Mouse (Mus musculus): Measurements from ENCODE around the gene Gm3854.
"Not testable (repeated sequence)": the region's sequence is repeated elsewhere in the genome, so short reads cannot be mapped to it uniquely, and the experiment has no call there.

The Gm3854 gene

DNA sequence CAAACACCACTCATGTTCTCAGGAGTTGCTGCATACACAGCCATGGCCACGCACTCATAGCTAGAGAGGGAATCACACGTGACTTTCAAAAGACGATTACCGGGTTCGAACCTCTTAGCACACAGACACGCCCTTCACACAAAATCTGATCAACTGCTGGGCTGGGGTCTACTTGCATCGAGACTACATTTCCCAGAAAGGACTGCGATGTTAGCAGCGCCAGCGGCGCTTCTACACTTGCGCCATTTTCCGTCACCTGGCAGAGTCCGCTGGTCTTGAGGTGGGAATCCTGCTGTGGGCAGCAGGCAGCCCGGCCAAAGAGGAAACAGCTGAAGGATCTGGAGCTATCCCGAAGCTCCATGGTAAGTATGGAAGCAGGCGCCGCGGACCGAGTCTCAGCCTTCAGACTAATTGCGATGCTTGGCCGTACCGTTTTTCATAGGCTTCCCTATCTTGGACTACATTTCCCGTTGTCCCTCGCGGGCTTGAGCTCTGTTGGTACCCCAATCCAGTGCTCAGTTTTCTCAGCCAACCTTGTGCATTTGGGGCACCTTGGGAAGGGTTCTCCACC lies at the start of gene Gm3854:
Gene Gm3854 (plus strand): TSS at position 259 of the 571 bp plus-strand sequence.
- DNase-seq (ENCODE audit: low spot score in 2 of 2): peak in 1 of 2 experiments; percentile 14

DNA sequence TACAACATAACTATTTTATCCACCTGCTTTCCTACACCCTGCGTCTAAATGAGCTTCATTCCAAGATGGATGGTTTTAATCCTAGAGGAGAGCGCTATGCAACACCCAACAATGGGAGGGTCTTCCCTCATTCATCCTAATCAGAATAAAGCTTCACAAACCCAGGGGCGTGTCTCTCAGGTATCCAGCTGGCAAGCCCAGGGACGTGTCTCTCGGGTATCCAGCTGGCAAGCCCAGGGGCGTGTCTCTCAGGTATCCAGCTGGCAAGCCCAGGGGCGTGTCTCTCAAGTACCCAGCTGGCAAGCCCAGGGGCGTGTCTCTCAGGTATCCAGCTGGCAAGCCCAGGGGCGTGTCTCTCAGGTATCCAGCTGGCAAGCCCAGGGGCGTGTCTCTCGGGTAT lies 42.8 kb upstream of the Gm3854 start:
- DNase-seq (ENCODE audit: low spot score in 2 of 2): not testable (repeated sequence)

DNA sequence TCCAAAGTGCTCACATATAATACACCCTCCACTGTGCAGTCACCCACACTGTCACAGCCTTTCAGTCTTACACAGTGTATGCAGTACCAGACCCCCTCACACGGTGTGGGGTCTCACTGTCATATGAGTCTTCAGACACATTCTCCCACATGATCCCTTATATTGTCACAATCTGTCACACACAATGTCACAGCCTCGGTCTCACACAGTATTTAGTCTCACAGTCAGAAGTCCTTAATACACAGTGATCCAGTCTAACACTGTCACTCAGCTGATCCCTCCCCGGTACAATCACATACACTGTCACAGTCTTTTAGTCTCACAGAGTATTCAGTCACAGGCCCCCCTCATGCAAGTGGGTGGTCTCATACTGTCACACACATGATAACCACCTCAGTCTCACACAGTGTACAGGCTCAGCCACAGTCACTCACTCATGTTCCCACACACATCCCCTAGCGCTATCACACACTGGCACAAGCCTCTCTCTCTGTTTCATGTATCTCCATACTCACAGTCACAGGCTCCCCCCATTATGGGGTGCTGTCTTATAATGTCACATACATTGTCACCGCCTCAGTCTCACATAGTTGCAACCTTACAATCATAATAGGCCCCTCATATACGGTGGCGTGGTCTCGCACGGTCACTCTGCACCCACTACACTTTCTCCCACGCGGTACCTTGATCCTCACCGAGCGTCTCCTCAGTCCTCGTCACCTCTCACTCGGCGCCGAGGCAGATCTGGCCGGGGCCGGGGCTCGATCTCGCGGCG lies 12.9 kb upstream of the Gm3854 start:
- DNase-seq (ENCODE audit: low spot score in 2 of 2): no peak

DNA sequence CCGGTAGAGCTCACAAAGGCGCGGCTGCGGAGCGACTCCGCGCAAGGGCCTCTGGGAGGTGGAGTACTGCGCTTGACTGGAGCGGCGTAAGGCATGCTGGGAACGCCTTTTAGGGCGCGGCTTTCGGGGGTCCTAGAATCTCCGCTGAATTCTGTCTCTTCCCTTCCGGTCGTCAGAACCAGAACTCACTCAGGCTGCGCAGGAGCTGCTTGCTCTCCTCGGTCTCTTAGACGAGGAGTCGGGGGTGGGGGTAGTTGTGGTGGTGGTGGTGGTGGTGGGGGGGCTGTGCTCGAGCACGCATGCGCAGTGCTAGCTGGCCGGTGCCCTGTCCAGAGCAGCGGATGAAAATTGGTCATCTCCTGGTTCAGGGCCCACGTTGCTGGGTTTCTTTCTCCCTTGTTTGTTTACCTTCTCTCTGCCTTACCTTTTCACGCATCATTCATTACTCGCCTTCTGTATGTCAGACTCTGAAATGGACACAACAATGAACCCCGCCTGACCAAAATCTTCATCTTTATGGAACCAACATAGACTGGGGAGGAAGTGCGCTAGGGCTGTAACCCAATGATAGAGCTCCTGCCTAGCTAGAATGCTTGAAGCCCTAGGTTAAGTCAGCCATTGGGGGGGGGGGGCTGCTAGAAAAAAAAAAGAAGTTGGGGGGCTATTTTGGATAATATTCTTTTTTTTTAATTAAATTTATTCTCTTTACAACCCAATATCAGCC lies 12.2 kb upstream of the Gm3854 start, which contains the start of gene Zfp583:
Gene Zfp583 (minus strand): TSS at position 53 of the 724 bp plus-strand sequence.
- peak; percentile 75 for DNase-seq (ENCODE audit: low spot score in 2 of 2)

DNA sequence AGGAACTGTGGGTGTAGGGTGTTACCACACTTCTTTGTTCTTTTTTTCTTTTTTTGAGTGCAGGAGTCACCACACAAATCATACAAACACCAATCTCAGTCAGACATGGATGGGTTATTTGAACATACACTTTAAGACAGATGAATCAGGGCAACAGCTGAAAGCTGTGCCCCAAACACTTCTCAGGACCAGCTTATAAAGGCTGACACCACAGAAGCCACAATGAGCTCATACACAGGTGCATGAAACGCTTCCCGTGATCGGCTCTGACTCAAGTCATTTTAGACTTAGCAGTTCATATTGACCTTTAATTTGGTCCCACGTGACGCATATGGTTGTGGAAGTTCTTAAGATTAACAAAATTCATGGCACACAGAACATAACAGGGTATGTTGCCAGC lies 3.7 kb upstream of the Gm3854 start:
- DNase-seq (ENCODE audit: low spot score in 2 of 2): no peak

DNA sequence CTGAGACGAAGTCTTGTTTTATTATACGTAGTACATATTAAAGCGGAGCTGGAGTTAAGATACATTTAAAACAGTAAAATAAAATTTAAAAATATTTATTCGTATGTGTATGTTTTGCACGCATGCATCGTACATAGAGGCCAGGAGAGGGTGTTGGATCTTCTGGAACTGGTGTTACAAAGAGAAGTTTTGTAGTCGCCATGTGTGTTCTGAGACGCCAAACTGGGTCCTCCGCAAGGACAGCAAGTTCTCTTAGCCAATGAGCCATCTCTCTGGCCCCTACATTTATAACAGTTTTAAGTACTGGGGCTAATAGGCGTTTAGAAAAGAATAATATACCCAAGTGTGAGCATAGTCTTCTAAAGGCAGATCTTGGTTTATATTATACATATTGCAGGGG lies 565 bp downstream of the Gm3854 start:
- DNase-seq (ENCODE audit: low spot score in 2 of 2): no peak

DNA sequence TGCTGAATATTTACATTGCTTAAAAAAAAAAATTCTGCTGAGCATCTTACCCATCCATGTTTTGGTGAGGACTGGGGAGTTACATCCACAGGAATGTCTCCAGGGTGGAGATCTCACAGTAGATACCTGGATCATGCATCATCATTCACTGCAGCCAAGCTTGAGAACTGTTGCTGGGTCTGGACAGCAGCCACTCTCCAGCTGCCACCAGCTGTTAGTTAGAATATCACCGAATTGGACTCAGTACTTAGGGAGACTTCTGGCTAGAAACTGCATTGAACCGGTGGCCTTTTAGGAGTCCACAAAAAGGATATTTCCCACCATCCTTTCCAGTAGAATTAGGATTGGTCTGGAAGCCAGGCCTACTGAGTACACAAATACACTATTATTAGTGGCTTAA lies 14.6 kb downstream of the Gm3854 start:
- no peak for DNase-seq (ENCODE audit: low spot score in 2 of 2)

DNA sequence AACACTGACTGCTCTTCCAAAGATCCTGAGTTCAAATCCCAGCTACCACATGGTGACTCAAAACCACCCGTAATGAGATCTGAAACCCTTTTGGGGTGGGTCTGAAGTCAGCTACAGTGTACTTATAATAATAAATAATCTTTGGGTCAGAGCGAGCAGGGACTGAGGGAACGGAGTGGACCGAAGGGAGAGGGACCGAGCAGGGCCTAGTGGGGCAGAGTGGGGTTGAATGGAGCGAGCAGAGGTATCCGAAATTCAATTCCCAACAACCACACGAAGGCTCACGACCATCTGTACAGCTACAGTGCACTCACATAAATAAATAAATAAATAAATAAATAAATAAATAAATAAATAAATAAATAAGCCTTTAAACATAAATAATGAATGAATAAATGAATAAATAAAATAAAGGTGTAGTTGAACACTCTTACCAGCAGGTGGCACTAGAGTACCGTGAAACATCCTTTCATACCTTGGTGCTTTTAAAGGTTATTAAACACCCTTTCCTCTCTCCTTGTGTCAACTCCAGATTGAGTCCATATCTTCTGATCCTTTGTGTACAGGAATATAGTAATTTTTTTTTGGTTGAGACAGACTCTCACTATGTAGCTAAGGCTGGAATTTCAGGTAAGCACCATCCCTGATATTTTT lies 15.5 kb downstream of the Gm3854 start:
- peak in 1 of 2 experiments; percentile 34 for DNase-seq (ENCODE audit: low spot score in 2 of 2)

DNA sequence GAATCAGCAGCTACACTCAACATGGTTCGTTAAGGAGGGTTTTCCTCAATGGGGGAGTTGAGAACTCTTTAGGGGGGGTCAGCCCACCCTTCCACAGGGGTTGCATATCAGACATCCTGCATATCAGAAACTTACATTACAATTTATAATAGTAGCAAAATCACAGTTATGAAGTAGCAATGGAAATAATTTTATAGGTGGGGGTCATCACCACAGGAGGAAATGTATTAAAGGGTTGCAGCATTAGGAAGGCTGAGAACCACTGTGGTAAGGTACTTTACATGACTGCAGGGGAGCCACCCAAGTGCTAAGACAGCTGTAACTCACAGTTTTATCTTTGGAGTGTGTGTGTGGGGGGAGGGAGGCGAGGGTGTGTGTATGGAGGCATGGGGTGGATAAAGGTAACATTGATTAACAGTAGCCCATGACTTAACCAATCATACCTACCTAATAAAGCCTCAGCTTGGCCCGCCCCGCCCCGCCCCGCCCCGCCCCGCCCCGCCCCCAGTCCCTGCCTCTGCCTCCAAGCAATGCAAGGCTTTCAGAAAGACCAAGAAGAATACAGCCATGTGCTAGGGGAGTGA lies 17.0 kb downstream of the Gm3854 start:
- no peak for DNase-seq (ENCODE audit: low spot score in 2 of 2)

DNA sequence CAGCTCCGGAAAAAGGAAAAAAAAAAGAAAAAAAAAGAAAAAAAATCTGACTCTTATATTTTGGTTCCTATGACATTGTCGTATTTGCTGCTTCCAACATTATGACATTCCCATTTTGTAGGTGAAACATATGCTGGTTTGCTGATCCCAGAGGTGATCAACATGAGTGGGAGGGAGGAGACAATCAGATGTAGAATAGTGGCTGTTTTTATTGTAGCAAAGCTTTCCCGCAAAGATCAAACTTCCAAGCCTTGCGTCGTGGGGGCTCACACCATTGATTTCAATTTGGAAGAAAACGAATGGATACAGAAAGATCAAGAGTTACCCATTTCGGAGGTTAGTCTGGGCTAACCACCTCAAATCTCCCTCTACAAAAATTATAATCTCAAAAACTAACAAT lies 18.2 kb downstream of the Gm3854 start:
- no peak for DNase-seq (ENCODE audit: low spot score in 2 of 2)

DNA sequence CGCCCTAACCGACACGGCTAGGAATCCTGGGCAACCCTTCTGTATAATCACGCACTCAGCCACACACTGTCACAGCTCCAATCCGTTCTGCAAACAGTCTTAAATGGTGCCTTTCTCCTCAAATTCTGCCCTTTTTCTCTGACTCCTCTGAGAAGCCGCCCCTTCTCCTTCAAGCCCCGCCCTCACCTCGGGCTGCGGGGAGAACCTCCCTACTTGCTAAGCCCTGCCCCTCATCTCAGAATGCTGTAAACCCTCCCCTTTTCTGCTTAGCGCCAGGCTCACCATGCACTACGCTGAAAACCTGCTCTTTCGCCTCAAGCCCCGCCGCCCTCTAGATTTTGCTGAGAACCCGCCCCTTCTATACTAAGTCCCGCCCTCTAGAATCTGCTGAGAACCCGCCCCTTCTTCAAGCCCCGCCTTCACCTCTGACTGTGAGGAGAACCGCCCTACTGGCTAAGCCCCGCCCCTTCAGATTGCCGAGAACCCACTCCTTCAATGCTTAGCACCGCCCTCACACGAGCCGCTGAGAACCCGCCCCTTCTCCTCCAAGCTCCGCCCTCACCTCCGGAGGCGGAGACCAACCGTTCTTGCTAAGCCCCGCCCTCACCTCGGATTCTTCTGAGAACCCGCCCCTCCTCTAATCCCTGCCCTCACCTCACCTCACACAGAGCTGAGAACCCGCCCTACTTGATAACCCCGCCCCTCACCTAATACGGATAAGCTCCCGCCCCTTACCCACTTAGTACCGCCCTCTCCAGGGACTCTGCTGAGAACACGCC lies 18.9 kb downstream of the Gm3854 start:
- DNase-seq (ENCODE audit: low spot score in 2 of 2): peak; percentile 87

DNA sequence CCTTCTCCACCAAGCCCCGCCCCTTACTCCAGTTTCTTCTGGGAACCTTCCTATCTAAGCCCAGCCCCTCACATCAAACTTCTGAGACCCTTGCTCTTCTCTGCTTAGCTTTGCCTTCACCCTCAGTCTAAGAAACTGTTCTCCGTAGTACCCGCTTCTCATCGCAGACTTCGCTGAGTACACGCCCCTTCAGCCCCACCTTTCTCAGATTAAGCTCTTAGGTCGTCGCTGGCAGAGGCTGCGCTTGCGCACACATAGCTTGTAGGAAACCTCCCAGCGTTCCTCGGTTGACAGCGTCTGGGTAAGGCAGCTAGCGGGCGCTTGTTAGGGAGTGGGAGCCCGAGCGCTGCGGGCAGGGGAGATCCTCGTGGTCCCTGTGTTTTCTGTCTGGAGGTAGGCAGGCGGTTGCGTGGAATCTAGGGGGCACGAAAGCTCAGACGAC lies 19.5 kb downstream of the Gm3854 start, which contains the start of gene Zfp78:
Gene Zfp78 (plus strand): TSS at position 234 of the 442 bp plus-strand sequence.
- DNase-seq (ENCODE audit: low spot score in 2 of 2): peak; percentile 64 to 72

DNA sequence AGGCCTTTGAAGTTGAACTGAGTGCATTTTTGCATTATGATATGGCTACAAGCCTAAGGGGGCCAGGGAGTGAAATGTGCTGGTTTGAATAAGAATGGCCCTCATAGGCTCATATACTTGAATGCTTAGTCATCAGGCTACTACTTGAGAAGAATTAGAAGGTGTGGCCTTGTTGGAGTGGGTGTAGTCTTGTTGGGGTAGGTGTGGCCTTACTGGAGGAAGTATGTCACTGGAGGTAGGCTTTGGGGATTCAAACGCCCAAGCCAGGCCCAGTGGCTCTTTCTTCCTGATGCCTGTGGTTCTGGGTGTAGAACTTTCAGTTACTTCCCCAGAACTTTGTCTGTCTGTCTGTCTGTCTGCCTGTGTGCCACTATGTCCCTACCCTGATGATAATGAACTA lies 21.2 kb downstream of the Gm3854 start:
- DNase-seq (ENCODE audit: low spot score in 2 of 2): no peak

DNA sequence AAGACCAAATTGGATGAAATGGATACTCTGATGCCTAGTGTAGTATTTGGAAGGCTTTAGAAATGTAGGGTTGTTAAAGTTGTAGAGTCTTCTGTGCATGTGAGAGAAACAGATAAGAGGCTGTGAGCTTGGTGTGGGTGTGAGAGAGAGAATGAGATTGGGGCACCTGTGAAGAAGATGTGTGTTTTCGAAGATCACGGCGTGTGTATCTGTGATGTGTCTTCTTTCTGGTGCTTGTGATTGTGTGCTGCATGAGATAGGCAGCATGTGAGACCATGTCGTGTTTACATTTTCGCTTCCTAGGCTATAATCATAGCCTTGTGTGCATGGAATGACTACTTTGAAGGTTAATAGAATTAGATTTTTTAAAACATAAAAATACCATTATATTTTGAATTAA lies 23.6 kb downstream of the Gm3854 start:
- DNase-seq (ENCODE audit: low spot score in 2 of 2): no peak

DNA sequence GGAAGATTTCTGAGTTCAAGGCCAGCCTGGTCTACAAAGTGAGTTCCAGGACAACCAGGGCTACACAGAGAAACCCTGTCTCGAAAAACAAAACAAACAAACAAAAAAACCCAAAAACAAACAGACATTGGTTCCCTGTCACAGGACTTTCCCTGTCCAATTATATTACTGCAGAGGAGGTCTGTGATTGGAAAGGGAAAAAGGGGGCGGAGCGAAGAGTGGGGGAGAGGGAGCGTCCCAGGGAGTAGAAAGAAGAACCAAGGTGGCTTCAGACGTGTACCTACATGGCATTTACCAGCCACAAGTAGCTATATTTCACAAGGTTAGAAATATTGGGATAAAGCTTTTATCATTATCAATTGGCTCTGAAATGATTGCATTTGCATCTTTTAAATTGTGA lies 24.6 kb downstream of the Gm3854 start:
- DNase-seq (ENCODE audit: low spot score in 2 of 2): not testable (repeated sequence)

DNA sequence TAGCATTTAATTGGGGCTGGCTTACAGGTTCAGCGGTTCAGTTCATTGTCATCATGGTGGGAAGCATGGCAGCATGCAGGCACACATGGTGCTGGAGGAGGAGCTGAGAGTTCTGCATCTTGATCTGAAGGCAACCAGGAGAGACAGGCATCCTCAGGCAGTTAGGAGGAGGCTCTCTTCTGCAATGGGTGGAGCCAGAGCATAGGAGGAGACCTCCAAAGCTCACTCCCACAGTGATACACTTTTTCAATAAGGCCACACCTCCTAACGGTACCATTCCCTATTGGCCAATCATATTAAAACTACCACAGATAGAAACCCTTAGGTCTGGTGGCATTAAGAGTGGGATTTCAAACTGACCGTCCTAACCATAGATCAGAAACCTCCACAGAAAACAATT lies 25.9 kb downstream of the Gm3854 start:
- DNase-seq (ENCODE audit: low spot score in 2 of 2): no peak

DNA sequence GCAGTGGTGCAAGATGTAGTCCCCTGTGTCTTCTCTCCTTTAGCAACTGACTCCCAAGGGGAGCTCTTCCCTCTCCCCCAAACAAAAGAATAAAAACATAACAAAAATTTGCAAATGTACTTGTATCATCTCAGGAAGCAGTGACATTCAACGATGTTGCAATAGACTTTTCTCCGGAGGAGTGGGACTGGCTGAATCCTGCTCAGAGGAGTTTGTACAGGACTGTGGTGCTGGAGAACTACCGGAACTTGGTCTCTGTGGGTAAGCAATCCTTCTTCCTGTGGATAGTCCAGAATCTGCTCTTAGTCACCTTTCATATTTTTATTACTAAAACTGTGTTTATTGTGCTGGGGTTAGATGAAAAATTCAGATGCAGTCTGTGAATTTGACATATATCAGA lies 29.4 kb downstream of the Gm3854 start:
- no peak for DNase-seq (ENCODE audit: low spot score in 2 of 2)

DNA sequence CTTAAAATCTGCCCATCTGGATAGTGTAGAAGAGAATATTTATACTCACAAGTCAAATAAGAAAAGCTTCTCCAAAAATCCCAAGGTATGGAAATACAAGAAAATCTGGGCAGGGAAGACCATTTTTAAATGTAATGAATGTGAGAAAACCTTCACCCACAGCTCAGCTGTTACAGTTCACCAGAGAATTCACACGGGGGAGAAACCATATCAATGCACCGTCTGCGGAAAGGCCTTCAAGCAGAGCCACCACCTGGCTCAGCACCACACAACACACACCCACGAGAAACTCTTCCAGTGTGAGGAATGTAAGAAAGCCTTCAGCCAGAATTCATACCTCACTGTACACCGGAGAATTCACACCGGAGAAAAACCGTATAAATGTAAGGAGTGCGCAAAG lies 34.9 kb downstream of the Gm3854 start:
- DNase-seq (ENCODE audit: low spot score in 2 of 2): no peak

DNA sequence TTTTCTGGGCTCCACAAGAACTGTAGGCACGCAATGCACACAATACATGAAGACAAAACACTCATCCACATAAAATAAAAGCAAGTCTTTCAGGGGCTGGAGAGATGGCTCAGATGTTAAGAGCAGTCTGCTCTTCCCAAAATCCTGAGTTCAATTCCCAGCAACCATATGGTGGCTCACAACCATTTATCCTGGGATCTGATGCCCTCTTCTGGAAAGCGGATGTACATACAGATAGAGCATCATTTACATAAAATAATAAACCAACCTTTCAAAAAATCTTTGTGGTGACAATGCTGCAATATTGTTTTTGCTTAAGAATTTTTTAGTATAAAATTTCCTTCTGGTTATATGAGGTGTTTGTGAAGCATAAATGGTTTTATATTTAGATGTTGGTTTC lies 37.9 kb downstream of the Gm3854 start:
- DNase-seq (ENCODE audit: low spot score in 2 of 2): no peak

DNA sequence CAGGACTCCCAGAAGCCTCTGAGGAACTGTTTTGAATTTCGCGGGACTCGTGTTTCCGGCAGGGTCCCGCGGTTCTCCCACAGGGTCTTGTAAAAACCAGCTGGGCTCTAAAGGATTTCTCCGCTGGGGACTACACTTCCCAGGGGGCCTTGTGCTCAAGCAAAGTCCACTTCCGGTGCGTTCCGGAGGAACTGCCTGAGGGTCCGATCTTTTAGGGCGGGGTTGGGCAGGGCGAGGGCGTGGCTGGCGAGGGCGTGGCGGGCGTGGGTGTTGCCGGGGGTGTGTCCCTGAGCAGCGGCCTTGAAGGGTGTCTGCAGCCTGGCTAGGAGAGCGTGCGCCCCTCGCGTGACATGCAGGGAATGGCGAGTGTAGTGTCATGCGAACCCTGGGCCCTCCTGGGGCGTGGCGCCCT lies 39.5 kb downstream of the Gm3854 start, which contains the start of gene Zfp28:
Gene Zfp28 (plus strand): TSS at position 252 of the 412 bp plus-strand sequence.
- peak; percentile 91 to 93 for DNase-seq (ENCODE audit: low spot score in 2 of 2)

DNA sequence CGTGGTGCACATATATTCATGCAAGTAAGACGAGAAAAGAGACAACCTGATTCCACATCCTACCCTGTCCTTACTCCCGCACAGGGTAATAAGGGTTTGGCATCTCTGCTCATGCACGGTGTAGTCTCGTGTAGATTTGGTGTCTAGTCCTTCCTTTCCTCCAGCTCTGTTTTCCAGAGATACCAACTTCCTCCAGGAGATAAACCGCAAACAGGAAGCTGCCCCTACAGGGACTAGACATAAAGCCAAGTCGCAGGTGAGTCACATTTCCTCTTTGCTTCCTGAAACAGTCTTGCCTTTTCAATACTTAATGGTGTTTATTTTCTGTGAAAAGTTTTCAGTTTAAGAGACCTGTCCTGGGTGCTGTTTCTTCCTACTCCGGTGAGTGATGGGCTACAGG lies 40.5 kb downstream of the Gm3854 start:
- no peak for DNase-seq (ENCODE audit: low spot score in 2 of 2)
